Mouse (Mus musculus): ENCODE data around the gene Nmur1. TPM values are rescaled to one million over a fixed set of nuclear protein-coding genes. Genes with fewer than 3 reads are reported as not detected.

Nmur1 gene
- total and polyA plus RNA-seq, 3 experiments: not detected

GRCm38 (mm10) chr1:86439487-86440170 is 13.6 kb upstream of the Nmur1 start (continued):
- TF ChIP-seq TBP (IDR thresholded peaks at IDR 0.05; ENCODE audit: low read depth, low read length) (no peak), USF1 (IDR thresholded peaks at IDR 0.05; ENCODE audit: low read depth, low read length) (no peak), MAFK (IDR thresholded peaks at IDR 0.05; ENCODE audit: borderline replicate concordance, low read depth, low read length) (no peak), RAD21 (IDR thresholded peaks at IDR 0.05; ENCODE audit: low read depth, low read length) (no peak), TAL1 (IDR thresholded peaks at IDR 0.05; ENCODE audit: low read length) (peak; percentile 69), USF2 (IDR thresholded peaks at IDR 0.05; ENCODE audit: borderline replicate concordance in 1 of 2, insufficient read depth in 1 of 2, low read depth in 1 of 2, low read length in 2 of 2) (no peak), GATA1 (IDR thresholded peaks at IDR 0.05; ENCODE audit: low read depth, low read length) (peak; percentile 79), ZKSCAN1 (IDR thresholded peaks at IDR 0.05; ENCODE audit: low read depth, low read length) (no peak)

- peaks cover 11 to 60% of the 10 kb centered on the region in 2 experiments for H3K4me1 ChIP-seq (ENCODE audit: control insufficient read depth in 1 of 2, insufficient read depth in 2 of 2, low read length in 2 of 2)
- TF ChIP-seq RCOR1 (IDR thresholded peaks at IDR 0.05; ENCODE audit: low read depth, low read length) (no peak), MAFK (IDR thresholded peaks at IDR 0.05; ENCODE audit: borderline replicate concordance, low read depth, low read length) (no peak), CHD1 (IDR thresholded peaks at IDR 0.05; ENCODE audit: low read depth, low read length) (no peak), NELFE (IDR thresholded peaks at IDR 0.05; ENCODE audit: low read depth, low read length) (no peak), NRF1 (IDR thresholded peaks at IDR 0.05; ENCODE audit: insufficient read depth, low read depth, low read length, poor library complexity, severe bottlenecking) (no peak), KAT2A (conservative IDR thresholded peaks at IDR 0.05; ENCODE audit: low read depth, low read length) (no peak), TBP (IDR thresholded peaks at IDR 0.05; ENCODE audit: low read depth, low read length) (no peak), ZNF384 (IDR thresholded peaks at IDR 0.05; ENCODE audit: low read depth, low read length) (no peak), HCFC1 (IDR thresholded peaks at IDR 0.05; ENCODE audit: low read depth, low read length) (no peak), MAX (IDR thresholded peaks at IDR 0.05; ENCODE audit: low read length) (no peak; the same call in 1 of the 2 replicates), TCF12 (IDR thresholded peaks at IDR 0.05; ENCODE audit: low read depth, low read length) (no peak), MYC (IDR thresholded peaks at IDR 0.05; ENCODE audit: low read depth, low read length) (0 out of 2 replicates have a peak, but pooled peaks have one; percentile 31), ETS1 (IDR thresholded peaks at IDR 0.05; ENCODE audit: low read depth, low read length) (peak; percentile 29; the same call in 1 of the 2 replicates), UBTF (IDR thresholded peaks at IDR 0.05; ENCODE audit: borderline replicate concordance, insufficient read depth, low read depth, low read length) (no peak), ZC3H11A (IDR thresholded peaks at IDR 0.05; ENCODE audit: low read depth, low read length) (peak; percentile 52), SIN3A (IDR thresholded peaks at IDR 0.05; ENCODE audit: low read length) (0 out of 2 replicates have a peak, but pooled peaks have one; percentile 21), CHD2 (IDR thresholded peaks at IDR 0.05; ENCODE audit: low read length) (no peak), ZKSCAN1 (IDR thresholded peaks at IDR 0.05; ENCODE audit: low read depth, low read length) (no peak), USF2 (IDR thresholded peaks at IDR 0.05; ENCODE audit: borderline replicate concordance in 1 of 2, insufficient read depth in 1 of 2, low read depth in 1 of 2, low read length in 2 of 2) (no peak), MYB (IDR thresholded peaks at IDR 0.05; ENCODE audit: low read depth, low read length) (no peak), BHLHE40 (IDR thresholded peaks at IDR 0.05; ENCODE audit: borderline replicate concordance, low read depth, low read length) (no peak), CTCF (IDR thresholded peaks at IDR 0.05 in 2 of 3, conservative IDR thresholded peaks at IDR 0.05 in 1 of 3; ENCODE audit: control insufficient read depth in 1 of 3, insufficient read depth in 1 of 3, low read depth in 2 of 3, low read length in 3 of 3, poor library complexity in 1 of 3, severe bottlenecking in 1 of 3) (peak; percentile 17 to 57 (median 32); a peak in 3 of 6 replicates), RAD21 (IDR thresholded peaks at IDR 0.05; ENCODE audit: low read depth, low read length) (peak; percentile 40), GATA1 (IDR thresholded peaks at IDR 0.05; ENCODE audit: low read depth, low read length) (no peak), MAZ (IDR thresholded peaks at IDR 0.05; ENCODE audit: low read depth, low read length) (0 out of 2 replicates have a peak, but pooled peaks have one; percentile 43), POLR2A (IDR thresholded peaks at IDR 0.05; ENCODE audit: control insufficient read depth in 1 of 2, insufficient read depth in 1 of 2, low read depth in 1 of 2, low read length in 2 of 2, poor library complexity in 1 of 2) (no peak), MXI1 (IDR thresholded peaks at IDR 0.05; ENCODE audit: low read depth, low read length) (no peak), TAL1 (IDR thresholded peaks at IDR 0.05; ENCODE audit: low read length) (no peak), USF1 (IDR thresholded peaks at IDR 0.05; ENCODE audit: low read depth, low read length) (no peak), MEF2A (IDR thresholded peaks at IDR 0.05; ENCODE audit: extremely low read depth, insufficient replicate concordance, low read depth, low read length, poor library complexity, severe bottlenecking) (no peak), POLR2AphosphoS2 (IDR thresholded peaks at IDR 0.05; ENCODE audit: low read length) (no peak), EP300 (IDR thresholded peaks at IDR 0.05; ENCODE audit: low read depth in 1 of 2, low read length in 2 of 2) (no peak)
Observed at GRCm38 (mm10) chr1:86438501-86438900, 12.5 kb upstream of the Nmur1 start.

More at GRCm38 (mm10) chr1:86438501-86438900, 12.5 kb upstream of the Nmur1 start:
- Histone ChIP-seq H3K9ac (ENCODE audit: control insufficient read depth, low read depth, low read length, poor library complexity, severe bottlenecking) (no peak overlapping the region), H3K9me3 (replicated peaks; ENCODE audit: insufficient read depth, low read length) (no peaks in the 10 kb centered on the region), H3K27me3 (ENCODE audit: control insufficient read depth in 1 of 2, insufficient read depth in 2 of 2, low read length in 2 of 2) (no peaks in the 10 kb centered on the region), H3K27ac (ENCODE audit: control insufficient read depth, low read depth, low read length) (peak overlapping the region; percentile 54; the same call in 1 of the 2 replicates), H3K36me3 (ENCODE audit: control insufficient read depth in 1 of 2, insufficient read depth in 2 of 2, low read length in 2 of 2) (peaks cover 0 to 47% of the 10 kb centered on the region in 2 experiments; a peak in 2 of 4 replicates), H3K79me2 (ENCODE audit: control insufficient read depth, insufficient read depth, low read length, poor library complexity) (peaks cover 14% of the 10 kb centered on the region; the same call in 1 of the 2 replicates), H3K4me3 (ENCODE audit: control insufficient read depth in 1 of 2, insufficient read depth in 1 of 2, low read depth in 2 of 2, low read length in 2 of 2) (no peak overlapping the region)
- peak; percentile 50 for DNase-seq (ENCODE audit: low read depth, low spot score)
